Mouse (Mus musculus): ENCODE data around the gene Ager.
A peak's percentile ranks its signal among the peaks of the same experiment; 100 is the strongest.

The Ager gene

DNA sequence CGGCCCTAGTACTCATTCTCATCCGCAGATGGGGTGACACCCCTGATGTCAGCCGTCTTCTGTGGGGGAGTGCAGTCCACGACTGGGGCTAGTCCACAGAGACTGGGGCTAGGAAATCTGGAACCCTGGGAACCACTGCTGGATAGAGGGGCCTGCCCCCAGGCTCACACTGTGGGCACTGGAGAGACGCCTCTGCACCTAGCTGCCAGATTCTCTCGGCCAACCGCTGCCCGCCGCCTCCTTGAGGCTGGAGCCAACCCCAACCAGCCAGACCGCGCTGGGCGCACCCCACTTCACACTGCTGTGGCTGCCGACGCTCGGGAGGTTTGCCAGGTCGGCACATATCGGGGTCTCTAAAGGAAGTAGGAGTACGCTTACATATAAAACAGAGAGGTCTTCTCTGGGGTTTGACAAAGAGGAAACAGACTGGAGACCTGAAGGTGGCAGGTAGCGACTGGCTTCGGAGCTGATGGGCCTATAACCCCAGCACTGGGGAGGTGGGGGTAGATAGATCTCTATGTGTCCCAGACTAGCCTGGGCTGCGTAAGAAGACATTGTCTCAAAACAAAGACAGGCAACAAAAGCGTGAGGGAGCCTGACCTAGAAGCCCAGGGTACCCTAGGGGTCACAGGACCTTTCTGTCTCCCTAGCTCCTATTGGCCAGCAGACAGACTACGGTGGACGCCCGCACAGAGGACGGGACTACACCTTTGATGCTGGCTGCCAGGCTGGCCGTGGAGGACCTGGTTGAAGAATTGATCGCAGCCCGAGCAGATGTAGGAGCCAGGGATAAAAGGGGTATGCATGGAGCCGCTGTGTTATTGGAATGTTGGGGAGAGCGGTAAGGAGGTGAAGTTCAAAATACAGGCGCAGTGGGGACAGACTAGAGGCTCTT is 11.5 kb upstream of the Ager start:
- no peak for DNase-seq

DNA sequence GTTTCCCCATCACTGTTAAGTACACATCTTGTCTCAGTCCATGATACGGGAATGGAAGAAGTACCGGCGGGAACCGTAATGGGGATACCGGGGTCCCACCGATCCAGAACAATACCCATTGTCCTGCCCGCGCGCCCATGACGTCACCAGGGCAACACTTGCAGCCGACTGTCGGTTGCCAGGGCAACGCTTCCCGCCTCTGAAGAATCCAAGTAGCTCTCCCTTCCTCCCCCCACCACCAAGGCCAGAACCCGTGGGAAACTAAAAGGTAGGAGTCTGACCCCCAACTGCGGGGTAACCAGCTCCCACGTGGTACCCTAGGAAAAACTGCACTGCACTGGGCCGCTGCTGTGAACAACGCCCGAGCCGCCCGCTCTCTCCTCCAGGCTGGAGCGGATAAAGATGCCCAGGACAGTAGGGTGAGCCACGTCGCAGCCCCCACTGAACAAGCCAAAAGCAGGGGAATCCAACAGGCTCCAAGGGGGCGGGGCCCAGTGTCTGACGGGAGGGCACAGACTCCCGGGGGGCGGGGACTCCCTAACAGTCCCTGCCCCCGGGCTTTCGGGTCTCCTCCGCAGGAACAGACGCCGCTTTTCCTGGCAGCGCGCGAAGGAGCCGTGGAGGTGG is 10.8 kb upstream of the Ager start:
- peak; percentile 71 to 72 for DNase-seq

DNA sequence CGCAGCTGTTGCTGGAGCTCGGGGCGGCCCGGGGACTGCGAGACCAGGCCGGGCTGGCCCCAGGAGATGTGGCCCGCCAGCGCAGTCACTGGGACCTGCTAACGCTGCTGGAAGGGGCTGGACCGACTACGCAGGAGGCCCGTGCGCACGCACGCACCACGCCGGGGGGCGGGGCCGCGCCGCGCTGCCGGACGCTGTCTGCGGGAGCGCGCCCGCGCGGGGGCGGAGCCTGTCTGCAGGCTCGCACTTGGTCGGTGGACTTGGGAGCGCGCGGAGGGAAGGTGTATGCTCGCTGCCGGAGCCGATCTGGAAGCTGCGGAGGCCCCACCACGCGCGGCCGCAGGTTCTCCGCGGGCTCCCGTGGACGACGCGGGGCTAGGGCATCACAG is 10.2 kb upstream of the Ager start:
- DNase-seq, result peak; percentile 99 to 100

DNA sequence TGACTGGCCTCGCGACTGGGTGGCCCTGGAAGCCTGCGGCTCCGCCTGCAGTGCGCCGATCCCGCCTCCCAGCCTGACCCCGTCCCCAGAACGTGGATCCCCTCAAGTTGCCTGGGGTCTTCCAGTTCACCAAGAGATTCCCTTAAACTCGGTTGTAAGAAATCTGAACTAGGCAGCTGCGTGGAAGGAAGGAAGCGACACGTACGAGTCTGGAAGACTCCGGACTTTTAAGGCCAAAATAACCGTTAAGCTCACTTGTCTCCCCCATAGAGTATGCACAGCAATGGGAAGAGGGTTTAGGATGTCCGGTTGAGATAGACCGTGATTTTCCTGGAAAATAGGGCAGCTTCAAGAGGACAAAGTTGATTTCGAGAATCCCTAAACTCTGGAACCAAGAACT is 9.8 kb upstream of the Ager start:
- no peak for DNase-seq

DNA sequence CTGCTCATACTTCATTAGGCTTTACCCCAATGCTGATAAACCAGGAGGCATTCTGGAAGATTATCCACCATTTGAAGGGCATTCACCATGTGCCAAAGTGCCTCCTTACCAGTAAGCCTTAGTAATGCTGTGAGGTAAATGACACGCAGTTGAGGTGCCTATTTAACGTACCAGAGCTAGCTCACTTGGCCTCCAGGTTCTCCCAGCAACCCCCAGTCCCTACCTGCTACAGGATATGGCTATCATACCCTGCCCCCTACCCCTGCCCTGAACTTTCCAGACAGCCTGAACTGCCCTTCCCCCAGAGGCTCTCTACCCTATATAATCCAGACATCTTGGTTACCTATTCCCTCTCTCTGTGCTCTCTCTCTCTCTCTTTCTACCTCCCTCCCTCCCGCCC is 8.9 kb upstream of the Ager start:
- no peak for DNase-seq

DNA sequence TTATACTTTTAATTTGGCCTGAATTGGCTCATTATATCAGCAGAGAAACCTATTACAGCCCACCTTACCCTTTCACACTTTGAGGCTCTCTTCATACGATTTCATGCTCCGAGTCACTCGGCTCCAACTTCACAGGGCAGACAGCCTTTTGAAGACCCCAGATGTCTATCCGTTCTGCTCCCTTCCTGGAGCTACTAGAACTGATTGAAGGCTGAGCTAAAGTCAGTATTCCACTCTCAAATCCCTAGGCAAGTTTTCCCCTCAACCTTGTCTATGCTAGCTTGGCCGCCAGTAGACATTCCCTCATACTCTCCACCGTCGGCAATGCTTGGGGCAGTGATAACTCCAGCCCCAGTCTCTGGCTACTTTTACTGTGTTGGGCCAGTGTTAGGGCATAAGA is 8.5 kb upstream of the Ager start:
- no peak for DNase-seq

DNA sequence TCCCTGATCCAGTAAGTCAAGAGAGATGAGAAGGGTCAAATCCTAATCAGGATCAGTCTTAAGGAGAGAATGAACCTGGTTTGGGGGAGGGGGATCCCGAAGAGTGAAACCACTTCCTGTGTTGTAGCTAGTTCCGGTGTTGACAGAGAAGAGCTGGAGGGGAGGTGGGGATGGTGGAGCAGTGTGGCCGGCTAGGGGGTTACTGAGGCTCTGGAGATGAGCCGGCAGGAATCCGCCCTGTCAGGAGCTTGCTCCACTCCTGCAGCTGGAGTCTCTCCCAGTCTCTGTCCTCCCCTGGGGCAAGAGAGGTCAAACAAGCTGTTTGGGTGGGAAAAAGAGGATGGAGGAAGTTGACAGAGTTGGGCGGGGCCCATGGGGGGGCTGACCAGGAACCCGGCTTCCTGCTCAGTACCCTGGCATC is 8.0 kb upstream of the Ager start, which contains the start of gene Gpsm3:
Gene Gpsm3, plus strand, starts transcription at position 126 of the 421 bp plus-strand sequence.
- peak; percentile 61 to 64 for DNase-seq

DNA sequence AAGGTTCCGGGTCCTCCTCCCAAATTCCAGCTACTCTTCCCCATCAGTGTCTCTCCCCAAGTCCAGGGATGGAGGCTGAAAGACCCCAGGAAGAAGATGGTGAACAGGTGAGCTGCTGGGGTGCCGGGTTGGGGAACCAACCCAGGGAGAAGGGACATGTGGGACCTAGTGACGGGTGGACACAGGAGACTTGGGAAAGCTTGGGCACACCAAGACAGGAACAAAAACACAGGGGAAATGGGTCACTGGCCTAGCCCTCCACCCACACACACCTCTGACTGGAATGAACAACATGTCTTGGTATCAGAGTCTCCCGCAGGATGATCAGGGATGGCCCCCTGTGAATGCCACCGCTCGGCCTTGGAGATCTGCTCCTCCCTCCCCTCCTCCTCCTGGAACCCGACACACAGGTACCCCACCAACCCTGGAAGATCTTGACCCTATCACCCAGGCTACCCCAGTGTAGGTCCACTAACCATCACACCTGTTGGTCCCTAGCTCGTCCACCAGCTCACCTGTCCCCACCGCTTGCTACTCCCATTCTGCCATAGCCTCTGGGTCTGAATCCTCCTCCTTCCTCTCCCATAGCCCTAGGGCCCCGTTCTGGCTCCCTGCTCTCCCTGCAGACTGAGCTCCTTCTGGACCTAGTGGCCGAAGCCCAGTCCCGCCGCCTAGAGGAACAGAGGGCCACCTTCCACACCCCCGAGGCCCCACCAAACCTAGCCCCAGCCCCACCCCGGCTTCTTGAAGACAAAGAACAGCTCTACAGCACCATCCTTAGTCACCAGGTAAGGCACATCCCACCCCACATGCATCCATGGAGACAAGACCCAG is 7.3 kb upstream of the Ager start:
- no peak for DNase-seq

DNA sequence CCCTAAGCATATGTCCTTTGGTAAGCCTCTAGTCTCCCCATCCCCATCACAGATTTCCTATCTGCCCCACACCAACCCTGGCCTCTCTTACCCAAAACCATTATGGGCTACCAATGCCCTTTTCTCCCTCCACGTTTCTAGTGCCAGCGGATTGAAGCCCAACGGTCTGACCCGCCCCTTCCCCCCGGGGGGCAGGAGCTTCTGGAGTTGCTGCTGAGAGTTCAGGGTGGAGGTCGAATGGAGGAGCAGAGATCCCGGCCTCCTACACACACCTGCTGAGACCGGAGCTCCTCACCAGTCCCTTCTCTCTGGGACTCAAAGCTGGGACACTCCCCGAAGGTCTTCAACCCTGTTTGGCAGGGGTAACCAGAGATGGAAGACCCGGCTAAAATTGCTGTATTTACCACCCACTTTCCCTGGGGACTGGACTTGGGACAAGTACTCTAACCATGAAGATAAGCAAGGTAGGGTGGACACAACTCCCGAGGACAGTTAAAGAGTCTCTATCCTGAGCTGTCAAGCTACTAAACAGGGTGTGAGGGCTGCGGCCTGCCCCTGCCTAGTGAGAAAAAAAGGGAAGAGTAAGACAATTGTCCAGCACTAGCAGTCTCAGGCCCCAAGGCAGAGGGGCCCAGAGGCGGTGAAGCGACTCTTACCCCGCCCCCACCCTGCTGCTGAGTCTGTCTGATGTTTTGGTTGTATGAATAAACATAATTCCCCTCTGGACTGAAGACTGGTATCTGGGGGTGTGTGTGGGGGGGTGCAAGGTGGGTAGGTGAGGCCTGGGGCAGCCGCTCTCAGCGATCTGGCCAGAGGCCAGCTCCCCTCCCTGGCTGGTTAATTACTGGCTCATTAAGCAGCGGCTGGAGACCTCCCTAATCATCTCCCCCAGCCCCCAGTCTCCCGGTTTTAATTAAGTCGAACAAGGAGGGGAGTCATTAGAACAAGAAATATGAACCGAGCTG is 6.4 kb upstream of the Ager start, which contains the start of gene Pbx2:
Gene Pbx2, plus strand, starts transcription at position 238 of the 965 bp plus-strand sequence.
- DNase-seq, result peak; percentile 22 to 29

DNA sequence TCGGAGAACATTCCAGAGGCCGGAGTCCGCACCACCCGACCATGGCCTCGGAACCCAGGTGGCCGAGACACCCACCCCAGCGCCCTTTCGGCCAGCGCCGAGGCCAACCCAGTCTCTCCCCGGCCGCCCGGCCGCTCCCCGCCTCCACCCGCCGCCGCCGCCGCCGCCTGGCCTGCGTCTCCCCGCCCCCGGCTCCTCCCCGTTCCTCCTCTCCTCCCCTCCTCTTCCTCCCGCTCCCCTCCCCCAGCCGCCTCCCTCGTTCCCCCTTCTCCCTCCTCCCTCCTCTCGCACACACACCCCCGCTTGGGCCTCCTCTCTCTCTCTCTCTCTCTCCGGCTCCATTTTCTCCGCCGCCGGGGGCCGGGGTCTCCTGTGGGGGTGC is 5.7 kb upstream of the Ager start:
- peak; percentile 77 to 79 for DNase-seq

DNA sequence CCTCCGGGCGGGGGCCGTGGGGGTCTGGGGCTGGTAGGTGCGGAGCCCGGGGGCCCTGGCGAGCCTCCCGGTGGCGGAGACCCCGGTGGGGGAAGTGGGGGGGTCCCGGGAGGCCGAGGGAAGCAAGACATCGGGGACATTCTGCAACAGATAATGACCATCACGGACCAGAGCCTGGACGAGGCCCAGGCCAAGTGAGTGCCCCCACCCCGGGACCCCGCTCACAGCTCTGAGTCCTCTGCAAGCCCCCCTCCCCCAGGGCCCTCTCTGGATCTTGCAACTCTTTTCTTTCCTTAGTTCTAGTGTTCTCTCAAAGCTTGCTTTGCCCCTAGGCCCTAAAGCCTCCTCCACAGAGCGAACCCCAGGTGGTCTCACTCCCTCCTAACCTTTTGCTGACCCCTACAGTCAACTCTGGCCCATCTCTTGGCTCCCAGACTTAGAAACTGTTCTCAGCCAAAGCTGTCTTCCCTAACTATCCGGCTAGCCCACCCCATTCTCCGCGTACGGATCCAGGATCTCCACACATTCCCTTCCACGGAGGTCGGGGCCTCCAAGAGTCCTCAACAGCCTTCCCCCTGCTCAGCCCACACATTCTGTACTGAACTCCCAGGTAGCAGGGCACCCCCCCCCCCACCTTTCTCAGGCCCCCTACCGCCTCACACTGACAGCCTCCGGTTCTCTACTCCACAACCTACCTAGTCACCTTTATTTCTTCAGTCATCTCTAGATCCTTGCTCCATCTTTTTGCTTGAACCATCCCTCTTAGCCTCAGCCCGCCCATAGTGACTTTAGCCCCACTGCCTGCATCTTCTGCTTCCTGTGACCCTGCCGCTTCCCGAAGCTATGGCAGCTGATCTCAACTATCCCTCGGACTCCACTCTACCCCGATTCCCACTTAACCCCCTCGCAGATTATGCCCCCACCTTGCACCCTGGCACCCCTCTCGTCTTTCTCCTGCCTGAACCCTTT is 4.8 kb upstream of the Ager start:
- no peak for DNase-seq

DNA sequence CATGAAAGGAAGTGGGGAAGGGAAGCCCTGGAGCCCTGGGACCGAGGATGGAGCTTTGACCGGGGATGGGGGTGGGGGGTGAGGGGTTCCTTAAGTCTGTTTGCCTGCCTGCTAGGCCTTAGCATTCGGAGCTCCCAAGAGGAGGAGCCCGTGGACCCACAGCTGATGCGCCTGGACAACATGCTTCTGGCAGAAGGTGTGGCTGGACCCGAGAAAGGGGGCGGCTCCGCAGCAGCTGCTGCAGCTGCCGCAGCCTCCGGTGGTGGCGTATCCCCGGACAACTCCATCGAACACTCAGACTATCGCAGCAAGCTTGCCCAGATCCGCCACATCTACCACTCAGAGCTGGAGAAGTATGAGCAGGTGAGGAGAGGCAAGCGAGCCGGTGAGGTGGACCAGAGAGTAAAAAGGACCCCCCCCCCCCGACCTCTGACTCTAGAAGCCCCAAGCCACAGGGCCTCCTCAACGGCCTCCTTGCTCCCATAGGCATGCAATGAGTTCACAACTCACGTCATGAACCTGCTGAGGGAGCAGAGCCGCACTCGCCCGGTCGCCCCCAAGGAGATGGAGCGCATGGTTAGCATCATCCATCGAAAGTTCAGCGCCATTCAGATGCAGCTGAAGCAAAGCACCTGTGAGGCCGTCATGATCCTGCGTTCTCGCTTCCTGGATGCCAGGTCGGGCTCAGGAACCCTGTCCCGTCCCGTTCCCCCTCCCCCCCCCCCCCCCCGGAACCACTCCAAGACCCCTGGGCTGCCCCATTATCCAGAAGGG is 3.7 kb upstream of the Ager start:
- no peak for DNase-seq

DNA sequence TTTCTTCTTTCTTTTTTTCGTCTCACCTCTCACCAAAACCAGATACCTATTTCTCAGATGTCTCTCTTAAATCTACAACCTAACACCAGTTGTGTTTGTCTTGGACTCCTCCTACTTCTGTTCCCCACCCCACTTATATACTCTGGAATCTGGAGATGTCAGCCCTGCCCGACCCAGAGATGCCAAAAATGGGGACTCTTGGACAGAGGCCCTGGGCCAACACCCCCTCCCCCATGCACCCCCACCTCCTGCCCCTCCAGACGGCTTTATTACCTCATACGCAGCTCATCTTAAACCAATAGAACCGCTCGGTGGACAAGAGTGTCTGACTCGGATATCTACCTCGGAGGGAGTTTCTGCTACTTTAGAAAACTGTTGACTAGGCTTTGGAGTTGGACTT is 1.6 kb upstream of the Ager start:
- no peak for DNase-seq

DNA sequence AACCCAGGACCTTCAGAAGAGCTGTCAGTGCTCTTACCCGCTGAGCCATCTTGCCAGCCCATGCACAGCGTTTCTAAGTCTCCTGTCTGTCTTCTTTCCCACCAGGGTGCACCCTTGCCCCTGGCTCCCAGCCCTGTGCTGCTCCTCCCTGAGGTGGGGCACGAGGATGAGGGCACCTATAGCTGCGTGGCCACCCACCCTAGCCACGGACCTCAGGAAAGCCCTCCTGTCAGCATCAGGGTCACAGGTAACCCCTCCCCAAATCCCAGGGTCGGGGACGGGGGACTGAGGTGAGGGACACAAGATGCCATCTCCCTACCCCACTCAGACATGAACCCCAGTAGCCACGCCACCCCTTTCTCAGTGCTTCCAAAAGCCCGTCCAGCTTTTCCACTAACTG is 2.2 kb downstream of the Ager start:
- no peak for DNase-seq

DNA sequence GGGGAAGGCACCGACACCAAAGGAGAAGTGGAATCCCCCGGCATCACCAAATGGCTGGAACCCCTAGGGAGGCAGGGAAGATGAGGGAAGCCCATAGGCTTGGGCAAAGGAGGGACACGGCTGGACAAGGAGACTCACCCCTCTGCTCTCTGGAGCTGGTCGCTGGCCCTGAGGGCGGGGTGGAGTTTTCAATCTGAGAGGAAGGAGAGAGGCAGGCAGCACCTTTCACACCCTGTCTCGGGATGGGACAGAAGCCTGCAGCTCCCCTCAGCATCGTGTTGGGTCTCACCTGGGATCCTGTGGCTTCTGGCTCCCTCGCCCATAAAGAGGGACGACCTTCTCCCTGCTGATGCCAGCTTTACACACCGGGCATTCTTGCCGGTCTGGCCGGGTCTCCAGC is 4.1 kb downstream of the Ager start:
- DNase-seq, result no peak

DNA sequence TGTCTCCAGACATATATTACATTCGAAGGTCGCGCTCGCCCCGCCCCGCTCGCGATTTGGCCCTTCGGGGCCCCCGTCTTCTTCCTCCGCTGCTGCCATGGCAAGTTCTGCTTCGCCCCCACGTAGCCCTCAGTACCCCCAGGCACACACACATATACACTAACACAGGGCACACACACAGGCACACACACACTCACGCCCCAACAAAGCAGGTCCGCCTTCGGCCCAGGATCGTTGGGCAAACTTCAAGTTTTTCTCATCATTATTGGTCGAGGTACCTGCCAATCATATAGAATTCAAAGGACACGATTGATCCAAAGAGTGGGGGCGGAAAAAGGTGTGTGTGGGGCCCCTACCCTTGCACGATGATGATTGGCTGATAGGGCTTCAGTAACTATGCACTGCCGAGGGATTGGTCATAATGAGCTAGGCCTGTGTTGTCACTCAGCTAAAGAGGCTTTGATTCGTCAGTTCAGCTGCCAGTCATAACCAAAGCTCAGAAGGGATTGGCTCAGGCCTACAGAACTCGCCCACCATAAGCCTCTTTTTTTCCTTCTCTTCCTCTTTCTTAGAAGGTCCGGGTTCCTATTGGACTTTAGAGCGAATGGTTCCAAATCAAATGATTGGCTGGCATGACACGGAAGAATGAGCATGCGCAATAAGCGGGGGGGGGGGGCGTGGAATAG is 5.9 kb downstream of the Ager start, which contains the start of gene Rnf5:
Gene Rnf5, minus strand, starts transcription at position 316 of the 686 bp plus-strand sequence.
- DNase-seq, result peak; percentile 92 to 95

DNA sequence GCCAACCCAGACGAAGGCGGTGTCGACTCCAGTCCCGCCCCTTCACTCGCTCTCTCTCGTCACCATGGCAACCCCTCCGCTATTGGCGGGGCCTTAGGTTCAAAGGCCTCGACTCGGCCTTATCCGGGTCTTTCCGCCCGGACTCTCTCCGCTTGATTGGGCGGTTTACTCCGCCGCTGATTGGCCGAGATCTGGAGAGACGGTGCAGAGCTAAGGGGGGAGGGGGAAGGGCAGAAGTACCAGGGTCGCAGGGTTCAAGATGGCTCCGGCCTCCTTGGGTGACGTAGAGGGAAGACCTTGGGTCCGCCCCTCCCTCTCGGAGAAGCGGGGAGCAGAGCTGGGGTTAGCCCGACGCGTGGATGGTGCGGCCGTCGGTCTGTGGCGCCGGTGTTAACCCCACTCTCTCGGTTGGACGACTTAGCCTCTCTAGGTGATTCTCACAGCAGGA is 6.4 kb downstream of the Ager start, which contains the start of gene Agpat1:
Gene Agpat1, plus strand, starts transcription at position 202 of the 448 bp plus-strand sequence.
- peak; percentile 95 to 96 for DNase-seq

DNA sequence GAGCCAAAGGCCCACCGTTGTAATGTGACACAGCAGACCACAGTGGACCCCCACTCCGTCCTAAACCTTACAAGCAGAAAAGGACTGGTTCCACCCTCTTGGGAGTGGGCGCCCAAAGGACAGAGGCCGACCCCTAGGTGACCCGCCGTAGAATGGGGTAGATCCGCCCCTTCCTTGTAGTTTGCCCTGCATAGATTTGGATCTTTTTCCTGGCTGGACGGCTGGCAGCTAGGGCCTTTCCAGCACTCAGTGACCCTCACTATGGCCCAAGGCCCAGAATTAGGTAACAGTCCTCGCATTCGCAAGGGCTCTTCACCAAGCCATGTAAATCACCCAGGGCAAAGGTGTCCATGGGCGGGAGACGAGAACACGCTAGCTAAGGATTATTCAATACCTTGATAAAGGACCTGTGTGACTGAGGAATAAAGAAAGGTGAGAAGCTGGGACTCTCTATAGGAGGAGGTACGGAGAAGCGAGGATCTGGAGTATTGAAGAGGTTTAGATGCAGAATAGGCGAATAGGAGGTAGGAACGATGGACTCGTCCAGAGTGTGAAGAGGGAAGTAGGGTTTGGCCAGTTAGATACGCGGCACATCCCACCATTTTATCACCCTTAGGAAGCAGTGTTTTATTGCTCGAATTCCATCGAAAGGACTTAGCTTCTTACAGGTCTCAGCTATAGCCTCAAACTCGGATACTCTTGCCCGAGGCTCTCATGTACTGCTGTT is 7.0 kb downstream of the Ager start:
- peak in 1 of 2 experiments; percentile 31 for DNase-seq
